Mouse (Mus musculus) hindlimb bud, embryonic 11.5 days (tissue): ENCODE measurements around the gene Hcfc1r1.

Experiments used
- DNase-seq: peaks from one replicate; pipeline ENCODE4 v3.0.0-alpha.2; 2012; ENCODE audit warnings: low read depth, low spot score; ENCODE audit errors: extremely low spot score

Gene Hcfc1r1

DNA sequence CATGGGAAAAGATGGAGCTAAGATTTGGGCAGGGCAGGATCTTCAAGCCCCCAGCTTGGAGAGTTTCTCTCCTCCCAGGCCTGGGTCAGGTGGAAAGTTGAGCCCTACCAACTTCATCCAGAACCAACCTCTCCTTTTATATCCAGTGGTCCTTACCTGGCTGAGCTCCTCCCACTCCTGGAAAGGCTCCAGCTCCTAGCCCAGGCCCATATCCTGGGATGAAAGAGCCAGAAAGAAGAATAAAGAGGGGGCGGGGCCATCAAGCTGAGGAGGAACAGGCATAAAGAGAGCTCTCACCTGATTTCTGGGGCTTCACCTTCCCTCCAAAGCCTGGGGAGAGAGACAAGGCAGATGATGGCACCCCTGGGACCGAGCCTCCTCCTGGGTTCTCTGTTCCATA is 43.6 kb downstream of the Hcfc1r1 start:
- DNase-seq, result no peak

DNA sequence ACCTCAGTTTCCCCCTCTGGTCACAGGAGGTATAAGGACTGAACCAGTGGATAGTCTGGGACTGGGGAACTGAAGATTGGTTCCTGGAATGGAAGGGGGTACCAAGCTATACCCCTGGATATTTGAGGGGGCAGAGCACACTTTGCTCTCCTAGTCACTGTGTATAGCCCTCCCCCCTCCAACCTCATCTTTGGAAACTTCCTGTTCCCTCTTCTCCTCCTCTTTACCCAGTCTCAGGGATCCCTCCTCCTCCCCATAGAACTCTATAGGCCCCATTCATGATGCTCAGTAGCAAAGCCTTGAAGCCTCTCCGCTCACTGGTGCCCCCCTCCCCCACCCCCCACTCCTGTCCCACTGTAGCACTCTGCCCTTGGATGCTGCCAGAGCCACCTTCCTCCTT is 46.1 kb downstream of the Hcfc1r1 start:
- no peak for DNase-seq

DNA sequence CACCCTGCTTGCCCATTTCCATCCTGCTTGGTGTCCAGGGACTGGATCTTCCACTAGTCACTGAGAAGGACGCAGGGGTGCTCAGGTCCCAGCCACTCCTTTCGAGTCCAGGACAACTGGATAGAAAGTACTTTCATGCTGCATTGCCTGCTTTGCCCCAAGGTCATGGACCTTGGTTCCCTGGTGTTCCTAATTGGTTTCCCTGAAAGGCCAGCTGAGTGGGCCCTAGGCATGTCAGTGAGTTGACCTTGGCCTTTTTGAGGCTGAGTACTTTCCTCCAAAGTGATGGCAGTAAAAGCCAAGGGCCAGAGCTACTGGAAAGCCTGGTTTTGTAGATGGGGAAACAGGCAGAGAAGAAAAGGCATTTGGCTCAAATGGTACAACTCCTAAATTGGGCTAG is 48.5 kb downstream of the Hcfc1r1 start:
- DNase-seq, result no peak

DNA sequence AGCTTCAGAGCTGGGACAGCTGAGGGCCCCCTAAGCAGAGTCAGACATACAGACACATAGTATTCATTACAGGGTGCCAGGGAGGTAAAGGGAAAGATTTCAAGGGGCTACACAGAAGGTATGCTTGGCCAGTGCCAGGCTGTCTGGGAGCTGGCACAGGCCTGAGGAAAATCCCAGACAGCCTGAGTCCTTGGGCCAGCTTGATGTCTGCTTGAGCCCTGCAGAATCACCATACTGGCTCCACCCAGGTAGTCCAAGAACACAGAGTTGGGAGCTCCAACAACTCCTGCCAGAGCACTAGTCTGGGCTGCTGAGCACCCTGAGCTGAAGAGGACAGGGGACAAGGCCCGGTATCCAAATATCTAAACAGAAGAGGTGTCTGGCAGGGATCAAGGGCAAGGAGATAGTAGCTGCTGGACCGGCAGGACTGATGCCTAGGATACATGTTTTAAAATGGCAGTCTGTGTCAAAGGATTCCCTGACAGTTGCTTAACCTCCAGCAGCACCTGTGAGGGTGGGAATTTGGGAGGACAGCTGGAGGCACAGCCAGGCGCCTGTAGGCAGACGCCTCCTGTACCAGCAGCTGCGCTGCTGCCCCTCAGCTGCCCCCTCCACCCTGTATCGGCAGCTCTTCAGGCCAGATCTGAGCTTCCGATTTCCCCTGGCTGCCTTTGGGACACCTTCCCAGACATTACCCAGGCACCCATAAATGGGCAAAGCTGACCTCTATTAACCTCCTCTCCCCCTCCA is 49.2 kb downstream of the Hcfc1r1 start, which contains the start of gene 1520401A03Rik:
1520401A03Rik (minus strand) TSS at position 408 of the 750 bp plus-strand sequence.
- no peak for DNase-seq
